Mouse (Mus musculus) left cerebral cortex, adult 18-20 months (tissue): Measurements from ENCODE around the gene Tcl1b5. TPM values are rescaled to one million over a fixed set of nuclear protein-coding genes. Genes with fewer than 3 reads are reported as not detected.

ENCODE experiments used
- DNase-seq, 2 experiments: peaks; one replicate each; pipeline ENCODE4 v3.0.0; 2021 to 2022; ENCODE audit warnings: low spot score in 2 of 2, mixed read lengths in 1 of 2
- total RNA-seq, 2 experiments: library from RNA; stranded (reverse); gene quantifications; 2 replicates each; pipeline ENCODE4 v1.2.3; 2021

The Tcl1b5 gene
- total RNA-seq, 2 experiments from 2014 or later: not detected

- no peak for DNase-seq
These were observed 32.3 kb downstream of the Tcl1b5 start for GRCm38 (mm10) chr12:105208441-105208840.

GRCm38 (mm10) chr12:105209231-105209630, 33.1 kb downstream of the Tcl1b5 start:
- no peak for DNase-seq

GRCm38 (mm10) chr12:105217101-105217760, 41.1 kb downstream of the Tcl1b5 start:
- DNase-seq: no peak

- no peak for DNase-seq
These were observed 46.6 kb downstream of the Tcl1b5 start, which contains the start of gene Tcl1 for GRCm38 (mm10) chr12:105222601-105223319. Tcl1 (minus strand) TSS chr12:105222793.

GRCm38 (mm10) chr12:105224621-105225320, 48.6 kb downstream of the Tcl1b5 start:
- no peak for DNase-seq

Other genes with a start within 250 kb of the Tcl1b5 start
- 1 to 10 TPM; 1.8 to 2.3 TPM for gene Syne3, start 166.5 kb upstream of the Tcl1b5 start, total RNA-seq
- 10 to 100 TPM; 45.1 to 48.5 TPM for gene Glrx5, start 143.7 kb upstream of the Tcl1b5 start, total RNA-seq
- gene Tcl1b2, start 30.3 kb upstream of the Tcl1b5 start, total RNA-seq: not detected
- not detected for gene Tcl1b1, start 16.7 kb upstream of the Tcl1b5 start, total RNA-seq
- not detected for gene Tcl1b3, start 14.7 kb downstream of the Tcl1b5 start, total RNA-seq
- not detected for gene Tcl1b4, start 25.6 kb downstream of the Tcl1b5 start, total RNA-seq
- not detected for gene Tcl1, start 46.4 kb downstream of the Tcl1b5 start, total RNA-seq
- 1 to 10 TPM; 8.7 to 9.4 TPM for gene Tunar, start 157.5 kb downstream of the Tcl1b5 start, total RNA-seq